Mouse (Mus musculus): ENCODE measurements at regions not wholly inside any gene's neighbourhood (a gene's known extent, or its start where the extent isn't known, plus 50 kb on each side); places are given as distances from the start of the nearest gene placed in this dataset.
A peak's percentile ranks its signal among the peaks of the same experiment; 100 is the strongest.

- no peaks in the 10 kb centered on the region for H3K9me3 ChIP-seq (ENCODE audit: control insufficient read depth, low read length)
- WGBS, result 100% methylated on average over 1 of the region's 1 CpGs
Measured at GRCm38 (mm10) chr4:11903861-11904260, 77.2 kb downstream of the Gm10604 start.

GRCm38 (mm10) chr4:11903401-11903800, 77.7 kb downstream of the Gm10604 start:
- H3K27me3 ChIP-seq (replicated peaks; ENCODE audit: control insufficient read depth, insufficient read depth, low read length), result no peaks in the 10 kb centered on the region
- WGBS, result 89% methylated on average over 5 of the region's 5 CpGs
- H3K9ac ChIP-seq (replicated peaks; ENCODE audit: low read depth, low read length), result no peak overlapping the region
- no peaks in the 10 kb centered on the region for H3K9me3 ChIP-seq (ENCODE audit: control insufficient read depth, low read length)
- H3K4me2 ChIP-seq (ENCODE audit: low read length), result no peak overlapping the region
- H3K4me1 ChIP-seq (replicated peaks; ENCODE audit: control insufficient read depth, insufficient read depth, low read length), result peaks cover 4% of the 10 kb centered on the region; the same call in 1 of the 2 replicates
- no peak overlapping the region for H3K4me3 ChIP-seq (replicated peaks; ENCODE audit: low read length)
- H3K36me3 ChIP-seq (ENCODE audit: control insufficient read depth, insufficient read depth), result no peaks in the 10 kb centered on the region
- ATAC-seq, result no peak
- H3K27ac ChIP-seq (ENCODE audit: low read length), result no peak overlapping the region

More at GRCm38 (mm10) chr4:11903861-11904260, 77.2 kb downstream of the Gm10604 start:
- Histone ChIP-seq H3K27ac (ENCODE audit: low read length) (no peak overlapping the region), H3K4me3 (replicated peaks; ENCODE audit: low read length) (no peak overlapping the region), H3K36me3 (ENCODE audit: control insufficient read depth, insufficient read depth) (no peaks in the 10 kb centered on the region), H3K27me3 (replicated peaks; ENCODE audit: control insufficient read depth, insufficient read depth, low read length) (no peaks in the 10 kb centered on the region), H3K4me2 (ENCODE audit: low read length) (no peak overlapping the region), H3K9ac (replicated peaks; ENCODE audit: low read depth, low read length) (no peak overlapping the region), H3K4me1 (replicated peaks; ENCODE audit: control insufficient read depth, insufficient read depth, low read length) (peaks cover 4% of the 10 kb centered on the region; the same call in 1 of the 2 replicates)
- no peak for ATAC-seq

- WGBS, result 12% methylated on average over 10 of the region's 10 CpGs
- peak overlapping the region; percentile 25; the same call in 1 of the 2 replicates for H3K4me2 ChIP-seq (ENCODE audit: low read length)
- H3K27ac ChIP-seq (ENCODE audit: low read length), result no peak overlapping the region; the same call in 1 of the 2 replicates
- ATAC-seq, result peak; percentile 70
- H3K4me3 ChIP-seq (replicated peaks; ENCODE audit: low read length), result no peak overlapping the region
- H3K9ac ChIP-seq (replicated peaks; ENCODE audit: low read depth, low read length), result 0 out of 2 replicates have a peak overlapping the region, but pooled peaks have one; percentile 13
- no peaks in the 10 kb centered on the region for H3K27me3 ChIP-seq (replicated peaks; ENCODE audit: control insufficient read depth, insufficient read depth, low read length)
- H3K36me3 ChIP-seq (ENCODE audit: control insufficient read depth, insufficient read depth), result no peaks in the 10 kb centered on the region
- H3K9me3 ChIP-seq (ENCODE audit: control insufficient read depth, low read length), result no peaks in the 10 kb centered on the region
- peaks cover 4% of the 10 kb centered on the region; the same call in 1 of the 2 replicates for H3K4me1 ChIP-seq (replicated peaks; ENCODE audit: control insufficient read depth, insufficient read depth, low read length)
Measured at GRCm38 (mm10) chr4:11899979-11900624, 81.0 kb downstream of the Gm10604 start.

- H3K27me3 ChIP-seq (replicated peaks; ENCODE audit: control insufficient read depth, insufficient read depth, low read length), result no peaks in the 10 kb centered on the region
- H3K4me3 ChIP-seq (replicated peaks; ENCODE audit: low read length), result no peak overlapping the region
- H3K27ac ChIP-seq (ENCODE audit: low read length), result no peak overlapping the region
- H3K36me3 ChIP-seq (ENCODE audit: control insufficient read depth, insufficient read depth), result no peaks in the 10 kb centered on the region
- no peak overlapping the region for H3K4me2 ChIP-seq (ENCODE audit: low read length)
- H3K9ac ChIP-seq (replicated peaks; ENCODE audit: low read depth, low read length), result no peak overlapping the region
- peaks cover 4% of the 10 kb centered on the region; the same call in 1 of the 2 replicates for H3K4me1 ChIP-seq (replicated peaks; ENCODE audit: control insufficient read depth, insufficient read depth, low read length)
- no peak for ATAC-seq
- H3K9me3 ChIP-seq (ENCODE audit: control insufficient read depth, low read length), result no peaks in the 10 kb centered on the region
Measured at GRCm38 (mm10) chr4:11897231-11897630, 83.8 kb downstream of the Gm10604 start.

- no peak for ATAC-seq
- WGBS, result 83% methylated on average over 6 of the region's 6 CpGs
- Histone ChIP-seq H3K9me3 (ENCODE audit: control insufficient read depth, low read length) (no peaks in the 10 kb centered on the region), H3K27me3 (replicated peaks; ENCODE audit: control insufficient read depth, insufficient read depth, low read length) (no peaks in the 10 kb centered on the region), H3K36me3 (ENCODE audit: control insufficient read depth, insufficient read depth) (no peaks in the 10 kb centered on the region), H3K4me1 (replicated peaks; ENCODE audit: control insufficient read depth, insufficient read depth, low read length) (peaks cover 4% of the 10 kb centered on the region; the same call in 1 of the 2 replicates), H3K4me3 (replicated peaks; ENCODE audit: low read length) (no peak overlapping the region), H3K9ac (replicated peaks; ENCODE audit: low read depth, low read length) (no peak overlapping the region), H3K27ac (ENCODE audit: low read length) (no peak overlapping the region), H3K4me2 (ENCODE audit: low read length) (no peak overlapping the region)
Measured at GRCm38 (mm10) chr4:11895857-11896825, 84.9 kb downstream of the Gm10604 start.

- no peak for ATAC-seq
- 78% methylated on average over 9 of the region's 9 CpGs for WGBS
Measured at GRCm38 (mm10) chr4:11893560-11894205, 87.4 kb downstream of the Gm10604 start.

GRCm38 (mm10) chr4:11889039-11889600, 91.9 kb downstream of the Gm10604 start:
- Histone ChIP-seq H3K4me2 (ENCODE audit: low read length) (no peak overlapping the region), H3K9me3 (ENCODE audit: control insufficient read depth, low read length) (no peaks in the 10 kb centered on the region), H3K27me3 (replicated peaks; ENCODE audit: control insufficient read depth, insufficient read depth, low read length) (no peaks in the 10 kb centered on the region), H3K9ac (replicated peaks; ENCODE audit: low read depth, low read length) (no peak overlapping the region), H3K4me1 (replicated peaks; ENCODE audit: control insufficient read depth, insufficient read depth, low read length) (peaks cover 9% of the 10 kb centered on the region), H3K27ac (ENCODE audit: low read length) (no peak overlapping the region), H3K4me3 (replicated peaks; ENCODE audit: low read length) (no peak overlapping the region), H3K36me3 (ENCODE audit: control insufficient read depth, insufficient read depth) (no peaks in the 10 kb centered on the region)
- peak; percentile 85 for ATAC-seq
- WGBS, result 37% methylated on average over 6 of the region's 6 CpGs

More at GRCm38 (mm10) chr4:11893560-11894205, 87.4 kb downstream of the Gm10604 start:
- H3K4me2 ChIP-seq (ENCODE audit: low read length), result no peak overlapping the region
- no peak overlapping the region for H3K27ac ChIP-seq (ENCODE audit: low read length)
- no peaks in the 10 kb centered on the region for H3K36me3 ChIP-seq (ENCODE audit: control insufficient read depth, insufficient read depth)
- no peak overlapping the region for H3K4me3 ChIP-seq (replicated peaks; ENCODE audit: low read length)
- H3K4me1 ChIP-seq (replicated peaks; ENCODE audit: control insufficient read depth, insufficient read depth, low read length), result peaks cover 6% of the 10 kb centered on the region; the same call in 1 of the 2 replicates
- H3K9ac ChIP-seq (replicated peaks; ENCODE audit: low read depth, low read length), result no peak overlapping the region
- H3K27me3 ChIP-seq (replicated peaks; ENCODE audit: control insufficient read depth, insufficient read depth, low read length), result no peaks in the 10 kb centered on the region
- no peaks in the 10 kb centered on the region for H3K9me3 ChIP-seq (ENCODE audit: control insufficient read depth, low read length)

- 0% methylated on average over 1 of the region's 1 CpGs for WGBS
- Histone ChIP-seq H3K9ac (replicated peaks; ENCODE audit: low read depth, low read length) (no peak overlapping the region), H3K27me3 (replicated peaks; ENCODE audit: control insufficient read depth, insufficient read depth, low read length) (no peaks in the 10 kb centered on the region), H3K36me3 (ENCODE audit: control insufficient read depth, insufficient read depth) (no peaks in the 10 kb centered on the region), H3K27ac (ENCODE audit: low read length) (no peak overlapping the region), H3K4me3 (replicated peaks; ENCODE audit: low read length) (no peak overlapping the region), H3K4me1 (replicated peaks; ENCODE audit: control insufficient read depth, insufficient read depth, low read length) (peaks cover 9% of the 10 kb centered on the region), H3K4me2 (ENCODE audit: low read length) (no peak overlapping the region), H3K9me3 (ENCODE audit: control insufficient read depth, low read length) (no peaks in the 10 kb centered on the region)
- peak; percentile 58 for ATAC-seq
Measured at GRCm38 (mm10) chr4:11887377-11887776, 93.7 kb downstream of the Gm10604 start.
